Mouse (Mus musculus) kidney, postnatal 25 days (tissue): Measurements from ENCODE around the gene Kcnj14.

ENCODE experiments used
- DNase-seq, 2 experiments: peaks; one replicate each; pipeline ENCODE4 v3.0.0; 2021; ENCODE audit warnings: mixed read lengths in 2 of 2

Kcnj14 gene

DNA sequence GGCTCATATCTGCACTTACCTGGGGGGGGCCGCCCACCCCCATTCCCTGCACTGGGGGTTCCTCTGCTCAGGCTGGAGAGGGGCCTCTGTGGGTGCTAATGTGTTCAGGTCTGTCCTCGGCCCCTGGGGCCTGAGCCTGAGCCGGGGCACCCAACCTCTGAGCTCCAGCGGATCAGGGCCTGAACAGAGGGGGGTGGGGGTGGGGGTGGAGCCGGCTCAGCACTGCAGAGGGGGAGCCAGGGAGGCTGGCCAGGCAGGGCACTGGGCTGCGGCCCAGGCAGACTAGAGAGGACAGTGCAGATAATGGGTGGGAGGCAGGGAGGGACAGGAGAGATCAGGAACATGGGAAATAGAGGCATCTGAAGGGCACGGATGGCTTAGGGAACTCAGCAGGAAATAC, at the start of gene Kcnj14:
Gene Kcnj14 (minus strand): TSS at position 185 of the 400 bp plus-strand sequence.
- no peak for DNase-seq

DNA sequence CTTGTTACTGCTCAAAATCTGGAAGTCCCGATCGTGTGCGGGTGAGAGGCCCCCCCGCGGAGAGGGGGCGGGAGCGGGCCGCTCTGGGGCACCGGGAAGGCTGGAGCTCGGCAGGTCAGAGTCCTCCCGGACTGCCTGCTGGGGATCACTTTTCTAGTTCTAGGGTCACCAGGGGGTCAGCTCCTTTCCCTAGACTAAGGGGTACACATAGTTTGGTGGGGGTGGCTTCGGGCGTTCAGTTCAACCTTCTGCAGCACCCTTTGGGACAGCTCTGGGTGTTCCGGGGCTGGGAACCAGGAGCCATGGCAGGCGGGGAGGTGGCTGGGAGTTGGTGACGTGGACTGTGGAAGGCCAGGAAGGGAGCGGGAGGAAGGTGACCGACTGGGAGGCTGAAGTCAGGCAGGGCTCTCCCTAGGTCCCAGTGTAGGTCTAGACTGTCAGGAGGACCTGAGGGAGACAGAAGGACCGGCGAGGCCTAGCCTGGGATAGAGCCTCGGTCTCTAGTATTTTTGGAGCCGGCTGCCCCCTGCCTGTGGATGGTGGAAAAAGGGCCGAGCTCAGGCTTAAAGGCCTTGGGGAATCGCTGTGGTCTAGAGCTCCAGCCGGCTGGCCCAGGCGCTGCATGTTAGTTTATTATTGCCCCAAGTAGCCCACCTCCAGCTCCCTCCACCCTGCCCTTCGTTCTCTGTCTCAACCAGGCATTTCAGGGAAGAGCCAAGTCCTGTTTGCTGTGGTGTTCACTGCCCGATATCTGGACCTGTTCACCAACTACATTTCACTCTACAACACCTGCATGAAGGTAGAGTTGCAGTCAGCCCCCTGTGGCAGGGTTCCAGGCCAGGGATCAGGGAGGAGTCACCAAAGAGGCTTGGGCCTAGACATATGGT, 48.7 kb upstream of the Kcnj14 start:
- DNase-seq = peak; percentile 65 to 83

DNA sequence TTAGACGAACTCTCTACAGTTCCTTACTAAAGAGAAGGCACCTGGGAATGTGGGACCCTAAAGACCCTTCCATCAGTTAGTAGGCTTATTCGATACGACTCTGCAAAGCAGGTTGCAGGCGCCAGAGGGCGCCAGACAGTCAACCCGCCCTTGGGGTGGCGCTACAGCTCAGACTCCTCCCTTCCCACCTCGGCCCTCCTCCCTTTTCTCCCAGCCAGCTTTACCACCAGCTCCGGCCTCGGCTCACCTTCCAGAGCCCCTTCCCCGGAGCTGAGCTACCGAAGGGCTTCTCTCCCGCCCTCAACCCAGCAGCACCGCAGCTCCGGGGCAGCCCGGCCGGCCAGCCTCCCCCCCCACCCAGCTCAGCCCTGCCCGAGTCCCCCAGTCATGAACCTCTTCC, 48.0 kb upstream of the Kcnj14 start, which contains the start of gene Kdelr1:
Gene Kdelr1 (plus strand): TSS at position 149 of the 400 bp plus-strand sequence.
- peak; percentile 92 to 93 for DNase-seq

DNA sequence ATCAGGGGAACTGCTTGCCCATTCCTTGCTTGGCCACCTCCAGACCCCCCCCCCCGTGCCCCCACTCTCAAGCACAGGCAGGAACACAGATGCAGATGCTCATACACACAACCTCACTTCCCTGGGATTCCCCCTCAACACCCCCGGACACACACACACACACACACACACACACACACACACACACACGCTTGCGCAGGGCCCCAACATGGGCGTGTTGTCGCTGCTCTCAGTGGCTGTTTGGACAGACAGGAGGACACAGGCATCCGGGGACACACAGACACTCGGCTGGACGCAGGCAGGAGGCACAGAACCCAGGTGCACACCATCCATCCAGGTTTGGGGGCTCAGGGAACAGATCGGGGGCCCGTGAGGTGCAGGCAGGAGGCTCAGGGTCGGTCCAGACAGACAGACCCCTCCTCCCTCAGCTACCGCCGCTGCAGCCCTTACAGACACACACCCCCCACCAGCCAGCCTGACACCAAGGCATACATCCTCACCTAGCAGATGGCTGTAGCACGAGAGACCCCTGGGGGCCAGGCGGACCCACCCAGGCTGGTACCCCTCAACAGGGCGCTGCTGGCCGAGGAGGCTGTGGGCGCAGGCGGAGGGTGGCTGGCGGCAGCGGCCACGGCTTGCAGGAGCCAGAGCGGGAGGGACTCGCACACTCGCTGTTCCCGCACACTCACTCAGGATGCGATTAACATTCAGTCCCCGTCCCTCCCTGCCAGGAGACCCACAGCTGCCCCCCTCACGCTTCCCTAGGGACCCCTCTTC, 45.9 kb upstream of the Kcnj14 start:
- no peak for DNase-seq

DNA sequence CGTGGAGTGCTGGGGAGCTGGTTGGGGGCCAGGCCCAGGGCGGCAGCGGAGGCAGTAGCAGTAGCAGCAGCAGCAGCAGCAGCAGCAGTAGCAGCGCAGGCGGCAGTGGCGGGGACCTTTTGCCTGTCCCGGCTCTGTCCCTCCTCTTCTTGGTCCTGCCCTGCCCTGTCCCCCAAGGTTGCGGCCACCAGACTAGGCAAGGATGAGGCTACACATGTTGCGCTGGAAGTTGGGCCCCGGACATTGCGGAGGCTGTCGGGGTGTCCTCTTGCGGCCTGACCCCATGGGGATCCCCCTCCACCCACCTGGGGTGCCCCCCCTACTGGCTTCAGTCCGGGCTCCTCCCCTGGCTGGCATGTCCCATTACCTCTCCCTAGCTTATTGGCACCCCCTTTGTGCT, 45.2 kb upstream of the Kcnj14 start:
- DNase-seq = no peak

DNA sequence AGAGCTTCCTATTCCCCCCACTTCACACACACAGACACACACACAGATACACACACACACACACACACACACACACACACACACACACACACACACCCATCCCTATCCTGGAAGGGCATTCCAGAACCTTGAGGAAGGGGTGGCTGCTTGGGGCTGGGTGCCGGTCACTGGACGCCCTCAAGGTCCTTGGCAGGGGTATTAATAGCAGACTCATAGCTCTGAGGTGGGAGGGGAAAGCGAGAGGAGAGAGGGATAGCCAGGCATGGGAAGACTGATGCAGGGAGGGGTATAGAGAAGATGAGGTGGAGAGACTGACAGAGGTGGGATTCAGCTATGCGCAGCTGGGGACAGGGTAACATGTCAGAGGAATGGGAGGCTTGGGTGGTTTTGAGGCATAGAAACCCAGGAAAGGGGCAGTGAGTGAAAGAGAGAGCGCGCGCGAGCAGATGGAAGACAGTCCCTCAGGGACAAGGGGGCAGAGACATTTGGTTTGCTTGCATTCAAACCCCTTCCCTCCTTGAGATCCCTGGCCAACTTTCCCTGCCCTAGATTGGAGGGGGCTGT, 44.6 kb upstream of the Kcnj14 start:
- DNase-seq = no peak

DNA sequence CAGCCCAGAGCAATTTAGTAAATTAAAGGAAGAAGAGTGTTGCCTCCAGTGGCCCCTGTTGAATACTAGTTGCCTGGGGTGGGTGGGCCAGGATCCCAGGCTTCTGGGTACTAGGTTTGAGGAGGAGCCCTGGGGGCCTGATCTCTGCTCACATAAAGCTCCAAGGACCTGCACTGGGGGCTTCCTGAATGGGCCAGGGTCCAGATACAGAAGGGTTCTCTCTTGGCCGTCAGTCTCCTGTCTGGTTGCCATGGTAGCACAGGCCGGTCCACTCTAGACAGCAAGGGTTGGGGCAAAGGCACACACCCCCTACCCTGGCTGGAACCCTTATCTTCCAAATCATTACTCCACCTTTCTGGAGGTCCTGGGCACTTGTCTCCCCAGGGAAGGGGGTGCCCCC, 43.3 kb upstream of the Kcnj14 start:
- DNase-seq = no peak

DNA sequence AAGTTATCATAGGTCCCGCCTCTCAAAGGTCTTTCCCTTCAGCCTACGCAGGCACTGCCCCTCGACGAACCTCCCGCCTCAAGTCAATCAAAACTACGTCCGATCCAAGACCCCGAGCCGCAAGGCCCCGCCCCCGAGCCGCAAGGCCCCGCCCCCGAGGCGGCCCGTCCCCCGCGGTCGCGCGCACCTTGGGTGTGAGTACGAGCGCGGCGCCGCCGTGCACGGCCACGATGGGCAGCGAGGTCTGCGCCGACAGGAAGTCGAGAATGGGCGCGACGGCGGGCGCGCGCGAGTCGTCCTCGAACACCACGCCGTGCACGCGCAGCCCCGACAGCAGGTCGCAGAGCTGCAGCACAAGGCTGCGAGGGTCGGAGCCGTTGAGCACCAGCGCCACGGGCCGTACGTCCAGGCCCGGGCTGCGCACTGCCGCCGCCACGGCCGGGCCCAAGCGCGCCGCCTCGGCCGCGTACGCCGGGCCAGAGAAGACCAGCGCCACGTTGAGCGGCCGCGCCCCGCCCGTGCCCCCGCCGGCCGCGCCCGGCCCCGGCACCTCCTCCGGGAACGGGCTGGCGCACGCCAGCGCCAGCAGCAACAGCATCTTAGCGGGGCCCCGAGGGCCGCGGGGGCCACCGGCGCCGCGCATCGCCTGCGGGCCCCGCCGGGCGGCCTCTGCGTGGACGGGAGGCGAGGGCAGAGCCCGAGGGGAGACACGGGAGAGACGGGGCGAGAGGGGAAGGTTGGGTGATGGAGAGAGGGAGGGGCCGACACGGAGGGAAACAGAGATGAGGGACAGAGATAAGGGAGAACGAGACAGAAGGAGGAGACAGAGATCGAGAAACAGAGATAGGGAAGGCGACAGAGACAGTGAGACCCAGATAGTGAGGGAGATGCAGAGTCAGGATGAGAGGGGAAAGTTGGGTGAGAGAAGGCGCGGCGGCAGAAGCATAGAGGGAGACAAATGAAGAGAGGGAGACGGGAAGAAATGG, 41.6 kb upstream of the Kcnj14 start:
- DNase-seq = peak; percentile 91 to 96

DNA sequence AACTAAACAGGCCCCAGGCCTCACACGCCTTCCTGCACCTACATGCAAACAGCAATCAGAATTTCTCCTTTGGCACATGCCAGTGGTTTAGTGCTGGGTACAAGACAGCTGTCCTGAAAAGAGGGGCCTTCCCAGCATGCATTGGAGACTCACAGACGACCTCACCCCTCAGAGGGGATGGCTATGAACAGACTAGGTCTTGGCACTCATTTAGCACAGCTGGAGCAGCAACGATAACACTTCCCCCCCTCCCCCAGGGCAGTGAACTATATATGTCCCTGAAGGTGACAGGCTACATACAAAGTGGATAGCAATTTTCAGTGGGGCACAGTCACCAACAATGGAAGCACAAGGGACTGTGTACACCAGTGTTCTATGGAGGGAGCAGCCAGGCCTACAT, 39.9 kb upstream of the Kcnj14 start:
- DNase-seq = no peak

DNA sequence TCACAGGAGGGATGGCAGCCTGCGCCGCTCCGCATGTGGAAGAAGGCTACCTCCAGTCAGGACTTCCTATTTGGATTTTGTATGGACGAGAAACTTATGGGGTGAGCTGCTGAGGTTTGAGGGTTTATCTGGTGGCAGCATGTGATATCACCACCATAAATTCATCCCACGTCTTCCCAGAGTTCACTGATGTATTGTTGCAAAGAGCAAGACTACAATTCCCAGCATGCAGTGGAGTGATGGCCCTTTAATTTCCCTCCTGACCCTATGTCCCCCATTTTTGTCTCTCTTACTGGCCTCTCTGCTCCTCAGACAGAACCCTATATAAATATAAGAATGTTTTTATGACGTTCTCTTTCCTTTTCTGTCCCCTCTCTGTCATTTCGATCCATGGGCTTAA, 38.2 kb upstream of the Kcnj14 start:
- DNase-seq = no peak

DNA sequence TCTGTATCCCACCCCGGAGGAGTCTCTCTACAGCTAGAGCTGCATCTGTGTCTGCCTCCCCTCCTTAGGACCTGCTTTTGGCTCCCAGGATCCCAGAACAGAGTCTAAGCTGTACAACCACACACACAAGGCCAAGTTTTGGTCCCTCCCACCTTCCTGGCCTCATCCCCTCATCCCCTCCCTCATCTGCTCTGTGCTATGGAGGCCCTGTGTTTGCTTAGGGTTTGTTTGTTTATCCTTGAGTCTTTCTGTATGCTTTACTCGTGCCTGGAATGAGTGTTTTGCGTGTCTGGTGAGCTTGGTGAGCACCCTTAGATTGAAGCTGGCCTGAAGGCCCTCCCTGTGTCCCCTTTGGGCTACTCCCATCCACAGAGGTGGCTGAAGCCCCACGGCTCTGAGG, 34.4 kb upstream of the Kcnj14 start:
- no peak for DNase-seq

DNA sequence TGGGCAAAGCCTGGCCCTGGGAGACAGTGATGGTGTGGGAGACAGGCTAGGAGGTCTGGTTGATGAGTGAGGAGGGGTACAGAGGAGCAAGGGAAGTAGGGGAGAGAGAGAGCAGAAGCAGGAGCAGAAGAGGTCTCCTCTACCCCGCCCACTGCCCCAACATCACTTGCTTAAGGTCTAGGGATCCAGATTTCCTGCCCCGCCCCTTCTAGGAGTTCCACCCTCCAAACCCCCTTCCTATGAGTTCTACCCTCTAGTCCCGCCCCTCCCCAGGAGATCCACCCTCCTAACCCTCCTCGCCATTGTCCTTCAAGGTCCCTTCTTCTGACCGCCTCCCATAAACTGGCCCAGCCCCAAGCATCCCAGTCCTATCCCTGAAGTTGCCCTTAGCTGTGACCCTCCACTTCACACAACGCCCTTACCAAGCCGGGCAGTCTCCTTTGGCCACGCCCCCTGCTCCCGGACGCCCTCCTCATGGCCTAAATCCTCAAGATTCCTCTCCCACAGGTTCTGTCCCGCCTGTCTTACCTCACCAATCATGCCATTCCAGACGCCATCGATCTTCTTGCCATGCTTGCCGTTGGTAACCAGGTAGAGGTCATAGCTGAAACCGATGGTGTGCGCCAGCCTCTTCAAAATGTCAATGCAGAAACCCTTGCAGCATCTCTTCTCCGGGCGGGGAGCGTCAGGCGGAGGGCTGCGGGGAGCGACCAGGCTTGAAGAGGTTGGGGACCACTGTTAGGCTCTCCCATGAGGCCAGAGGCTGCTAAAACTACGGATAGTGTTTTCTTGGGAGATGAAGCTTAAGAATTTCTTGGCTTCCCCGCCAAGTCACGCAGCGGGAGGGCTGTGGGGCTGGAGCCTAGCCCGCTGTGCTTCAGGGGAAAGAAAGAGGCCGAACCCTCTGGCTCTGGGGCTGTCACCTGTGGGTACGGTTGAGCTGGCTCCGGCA, 32.6 kb upstream of the Kcnj14 start:
- DNase-seq = peak in 1 of 2 experiments; percentile 17

DNA sequence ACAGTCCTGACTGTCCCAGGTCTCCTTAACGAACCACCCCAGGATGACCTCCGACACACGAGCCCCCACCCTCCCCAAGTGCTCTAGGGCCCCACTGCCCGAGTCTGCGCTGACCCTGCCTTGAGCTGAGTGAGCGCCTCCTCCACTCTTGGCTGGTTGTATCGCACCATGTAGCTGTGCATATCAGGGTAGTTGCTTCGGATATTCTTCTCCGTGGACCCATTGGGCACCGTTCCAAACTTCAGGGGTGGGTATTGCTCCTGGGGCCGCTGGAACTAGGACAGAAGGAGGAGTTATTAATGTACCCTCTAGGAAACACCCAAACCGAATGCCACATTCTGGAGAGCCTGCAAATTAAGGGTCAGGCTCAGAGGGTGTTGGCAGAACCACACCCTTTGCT, 28.5 kb upstream of the Kcnj14 start:
- no peak for DNase-seq

DNA sequence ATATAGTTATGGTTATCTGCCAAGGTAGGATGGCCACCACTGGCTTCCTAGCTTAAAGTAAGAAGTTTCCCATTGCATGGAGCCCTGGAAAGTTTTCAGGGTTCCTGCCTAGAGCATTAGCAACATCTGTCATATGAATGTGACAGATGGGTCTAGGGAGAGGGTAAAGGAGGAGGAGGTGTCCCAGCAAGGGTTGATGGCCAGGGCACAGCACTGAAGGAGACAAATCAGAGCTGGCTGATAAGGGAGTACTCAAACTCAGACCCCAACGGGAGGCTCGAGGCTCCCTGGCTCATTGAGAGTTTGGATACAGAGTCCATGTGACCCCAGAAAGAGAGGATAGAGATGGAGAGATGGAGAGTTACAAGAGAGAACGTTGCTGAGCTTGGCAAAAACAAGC, 26.1 kb upstream of the Kcnj14 start:
- no peak for DNase-seq

DNA sequence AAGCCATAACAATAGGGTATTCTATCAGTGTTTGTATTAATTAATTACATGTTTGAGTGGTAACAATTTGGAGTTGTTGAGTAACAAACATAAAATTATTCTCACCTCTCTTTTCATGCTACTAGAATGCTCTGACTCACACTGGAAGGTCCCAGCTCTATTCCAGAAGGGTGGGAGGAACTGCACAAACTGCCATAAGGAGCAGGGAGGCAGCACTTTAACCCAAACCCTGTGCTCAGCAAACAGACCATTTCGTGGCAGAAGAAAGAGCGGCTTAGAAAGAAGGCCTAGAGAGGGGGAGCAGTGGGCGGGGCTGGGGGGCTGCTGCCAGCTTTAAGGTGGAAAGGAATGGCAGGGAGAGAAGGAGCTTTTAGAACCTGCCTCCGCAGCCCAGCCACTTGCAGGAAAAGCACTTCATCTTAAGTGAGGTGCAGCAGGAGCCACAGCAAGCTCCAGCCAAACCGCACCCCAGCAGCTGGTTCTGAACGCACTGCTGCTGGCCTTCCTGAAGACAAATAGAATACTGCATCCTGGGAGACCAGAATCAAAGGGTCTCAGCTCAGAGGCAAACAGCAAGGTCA, 24.0 kb upstream of the Kcnj14 start:
- DNase-seq = no peak

DNA sequence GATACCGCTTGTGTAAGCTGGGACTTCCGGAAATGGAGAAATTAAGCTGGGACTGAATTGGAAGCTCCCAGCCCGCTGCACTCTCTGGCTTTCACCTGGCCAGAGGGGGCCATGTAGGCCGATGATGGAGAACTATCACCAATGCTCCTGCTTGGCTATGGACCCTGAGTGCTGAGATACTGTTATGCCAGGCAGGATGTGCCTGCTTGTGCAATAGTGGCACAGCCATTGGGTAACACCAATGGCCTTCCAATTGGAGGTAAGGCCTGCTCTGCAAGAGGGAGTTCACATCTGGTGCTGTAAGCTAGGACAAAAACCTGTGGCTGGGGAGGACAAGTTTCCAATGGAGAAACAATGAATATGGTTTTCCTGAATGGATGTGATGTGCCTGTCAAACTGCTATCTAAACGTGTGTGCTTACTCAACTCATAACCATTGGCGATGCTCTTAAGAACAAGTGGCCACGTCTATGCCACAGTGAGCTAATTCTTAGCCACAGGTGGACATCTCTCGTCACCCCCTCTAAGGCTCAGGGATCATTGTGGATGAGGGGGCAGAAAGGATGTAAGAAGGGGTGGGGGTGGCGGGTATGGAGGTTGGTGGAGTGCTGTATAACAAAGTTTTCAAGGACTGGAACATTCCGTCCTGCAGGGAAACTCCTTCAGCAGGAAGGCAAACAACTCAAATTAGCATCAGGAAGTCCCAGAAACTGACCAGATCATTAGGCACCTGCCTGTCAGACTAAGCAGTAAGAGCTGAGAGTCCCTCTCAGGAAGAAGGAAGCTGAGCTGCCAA, 18.6 kb upstream of the Kcnj14 start:
- no peak for DNase-seq

DNA sequence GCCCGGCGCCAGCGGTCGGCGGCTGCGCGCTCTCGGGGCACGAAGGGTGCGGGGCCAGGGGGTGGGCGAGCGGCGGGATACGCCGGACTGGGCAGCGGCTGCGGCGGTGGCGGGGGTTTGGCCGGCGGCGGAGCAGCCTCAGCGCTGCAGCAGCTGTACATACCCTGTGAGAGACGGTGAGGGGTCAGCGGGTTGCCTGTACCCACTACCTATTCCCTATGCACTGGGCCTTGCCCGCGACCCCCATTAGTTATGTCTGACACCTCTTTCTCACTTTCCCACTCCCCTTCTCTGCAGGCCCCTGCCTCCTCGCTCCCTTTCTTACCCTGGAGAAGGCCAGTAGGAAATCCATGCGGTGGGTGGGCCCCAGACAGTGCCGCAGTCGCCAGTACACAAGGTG, 9.3 kb upstream of the Kcnj14 start:
- no peak for DNase-seq

DNA sequence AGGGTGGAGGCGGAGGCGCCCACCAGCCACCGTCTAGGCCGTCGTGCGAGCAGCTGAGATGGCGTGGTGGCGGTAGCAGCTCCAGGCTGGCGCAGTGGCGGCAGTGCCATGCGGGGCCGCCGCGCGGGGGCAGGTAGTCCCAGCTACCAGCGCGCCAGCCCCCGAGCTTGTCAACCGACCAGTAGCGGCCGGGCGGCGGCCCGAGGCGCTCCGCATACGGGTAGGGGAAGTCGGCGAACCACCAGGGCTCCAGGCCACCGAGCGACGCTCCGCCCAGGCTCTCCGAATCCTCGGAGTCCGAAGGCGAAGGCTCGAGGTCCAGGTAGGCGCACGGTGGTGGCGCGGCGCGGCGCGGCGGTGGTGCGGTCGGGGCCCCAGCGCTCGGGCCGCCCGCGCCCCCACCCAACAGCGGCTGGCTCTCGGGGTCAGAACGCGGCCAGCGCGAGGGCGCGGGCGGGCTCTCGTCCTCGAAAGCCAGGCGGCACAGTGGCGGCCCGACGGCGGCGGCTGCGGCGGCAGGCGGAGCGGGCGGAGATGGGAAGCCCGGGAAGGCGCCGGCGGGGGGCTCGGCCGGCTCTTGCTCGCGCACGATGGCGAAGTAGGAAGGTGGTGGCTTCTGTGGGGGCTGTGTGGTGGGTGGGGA, 8.7 kb upstream of the Kcnj14 start:
- peak; percentile 20 to 61 for DNase-seq

DNA sequence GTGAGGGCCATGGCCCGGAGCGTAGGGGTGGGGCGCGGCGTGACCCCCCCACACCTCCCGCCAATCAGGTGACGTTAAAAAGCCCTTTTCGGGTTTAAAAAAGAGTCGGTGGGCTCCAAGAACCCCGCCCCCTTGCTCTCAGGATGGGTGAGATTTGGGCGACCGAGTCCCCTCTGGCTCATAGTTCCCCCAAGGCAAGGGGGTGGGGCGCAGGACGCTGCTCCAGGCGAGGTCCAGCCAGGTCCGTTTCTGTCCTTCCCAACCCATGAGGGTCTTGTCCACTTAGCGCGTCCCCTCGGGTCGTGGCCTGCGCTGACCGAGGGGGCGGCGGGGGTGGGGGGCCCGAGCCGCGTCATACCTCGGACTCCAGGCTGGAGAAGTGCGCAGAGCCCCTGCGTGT, 7.8 kb upstream of the Kcnj14 start:
- DNase-seq = no peak
